Mouse (Mus musculus) liver, embryonic 15.5 days (tissue): ENCODE measurements around the gene Rnf157. TPM values are rescaled to one million over a fixed set of nuclear protein-coding genes. Genes with fewer than 3 reads are reported as not detected.

ENCODE experiments used
- ATAC-seq: fragments of 200-750 bp; cut with Nextera tagmentation; 2 replicates; pipeline ENCODE4 v1.8.0; 2017; ENCODE audit warnings: moderate number of reproducible peaks, mild to moderate bottlenecking, moderate library complexity; ENCODE audit not compliant: insufficient read depth
- H3K27ac ChIP-seq: fragments of 300-500 bp; sonication (generic); replicated peaks from 2 replicates; pipeline ENCODE4 v1.5.1; 2015; ENCODE audit warnings: mild to moderate bottlenecking, inconsistent platforms
- H3K27me3 ChIP-seq: fragments of 300-500 bp; sonication (generic); 2 replicates; pipeline ENCODE4 v1.6.1; 2015; ENCODE audit warnings: mild to moderate bottlenecking, inconsistent platforms
- H3K36me3 ChIP-seq: fragments of 300-500 bp; sonication (generic); replicated peaks from 2 replicates; pipeline ENCODE4 v1.6.1; 2015; ENCODE audit warnings: moderate library complexity, mild to moderate bottlenecking, inconsistent platforms
- H3K4me1 ChIP-seq: fragments of 300-500 bp; sonication (generic); replicated peaks from 2 replicates; pipeline ENCODE4 v1.6.1; 2015; ENCODE audit warnings: inconsistent platforms
- H3K4me2 ChIP-seq: fragments of 300-500 bp; sonication (generic); 2 replicates; pipeline ENCODE4 v1.6.1; 2015; ENCODE audit warnings: moderate library complexity, mild to moderate bottlenecking, inconsistent platforms
- H3K4me3 ChIP-seq: fragments of 300-500 bp; sonication (generic); replicated peaks from 2 replicates; pipeline ENCODE4 v1.5.1; 2015; ENCODE audit warnings: mild to moderate bottlenecking, inconsistent platforms
- H3K9ac ChIP-seq: fragments of 300-500 bp; sonication (generic); 2 replicates; pipeline ENCODE4 v1.6.1; 2015; ENCODE audit warnings: moderate library complexity, mild to moderate bottlenecking, inconsistent platforms
- H3K9me3 ChIP-seq: fragments of 300-500 bp; sonication (generic); replicated peaks from 2 replicates; pipeline ENCODE4 v1.6.1; 2016; ENCODE audit warnings: inconsistent platforms
- WGBS: fragments of 180-500 bp; shearing (Covaris S2); methylation state at CpG from one replicate; pipeline ENCODE4 v1.1.7; 2015; ENCODE audit warnings: mixed read lengths; ENCODE audit not compliant: insufficient replicate concordance; 5-methylcytosine and 5-hydroxymethylcytosine counted together
- polyA plus RNA-seq: library from polyadenylated mRNA; unstranded; fragments of >200 nt; fragmentation: Nextera tagmentation; extraction: Ambion mirVana; gene quantifications from 2 replicates; pipeline ENCODE4 v1.2.1, GENCODE M21; 2015

The Rnf157 gene
- polyA plus RNA-seq, 1 experiment from 2014 or later = 1.4 TPM

- WGBS = 83% methylated on average over 13 of the region's 13 CpGs
- no peak overlapping the region for H3K9ac ChIP-seq
- no peaks in the 10 kb centered on the region for H3K9me3 ChIP-seq
- H3K4me3 ChIP-seq = no peak overlapping the region
- peaks cover 35% of the 10 kb centered on the region for H3K4me1 ChIP-seq
- no peak overlapping the region for H3K4me2 ChIP-seq
- no peak for ATAC-seq
- H3K27me3 ChIP-seq = no peaks in the 10 kb centered on the region
- H3K27ac ChIP-seq = no peak overlapping the region
- H3K36me3 ChIP-seq = peaks cover 38% of the 10 kb centered on the region
Measured at GRCm38 (mm10) chr11:116292401-116292800, 120.4 kb downstream of the Rnf157 start.

- Histone ChIP-seq H3K4me1 (peaks cover 36% of the 10 kb centered on the region), H3K4me3 (no peak overlapping the region), H3K27me3 (peaks cover 6% of the 10 kb centered on the region), H3K9ac (no peak overlapping the region), H3K36me3 (peaks cover 38% of the 10 kb centered on the region), H3K9me3 (no peaks in the 10 kb centered on the region), H3K4me2 (no peak overlapping the region), H3K27ac (no peak overlapping the region)
- no peak for ATAC-seq
- 54% methylated on average over 8 of the region's 8 CpGs for WGBS
Measured at GRCm38 (mm10) chr11:116290556-116290955, 122.3 kb downstream of the Rnf157 start.

GRCm38 (mm10) chr11:116287351-116287750 is 125.5 kb downstream of the Rnf157 start:
- ATAC-seq = no peak
- Histone ChIP-seq H3K4me1 (peaks cover 21% of the 10 kb centered on the region), H3K27me3 (peaks cover 39% of the 10 kb centered on the region), H3K27ac (no peak overlapping the region), H3K4me3 (no peak overlapping the region), H3K9me3 (no peaks in the 10 kb centered on the region), H3K36me3 (peaks cover 29% of the 10 kb centered on the region), H3K9ac (no peak overlapping the region), H3K4me2 (no peak overlapping the region)
- 68% methylated on average over 5 of the region's 5 CpGs for WGBS

Other genes starting within 250 kb of the Rnf157 start
- 6.1 and 7.5 TPM in 2 replicates for gene Fbf1, start 244.9 kb downstream of the Rnf157 start, polyA plus RNA-seq
- gene Ten1, start 214.2 kb downstream of the Rnf157 start, polyA plus RNA-seq = 27.5 and 33.1 TPM in 2 replicates
- gene Acox1, start 214.0 kb downstream of the Rnf157 start, polyA plus RNA-seq = 32.5 and 41.8 TPM in 2 replicates
- 0.08 and 0.12 TPM in 2 replicates for gene Evpl, start 175.0 kb downstream of the Rnf157 start, polyA plus RNA-seq
- 37.2 and 40.2 TPM in 2 replicates for gene Srp68, start 138.8 kb downstream of the Rnf157 start, polyA plus RNA-seq
- gene Galr2, start 132.1 kb downstream of the Rnf157 start, polyA plus RNA-seq = not detected in 2 replicates
- gene Exoc7, start 105.8 kb downstream of the Rnf157 start, polyA plus RNA-seq = 19.1 and 20.1 TPM in 2 replicates
- gene Foxj1, start 77.6 kb downstream of the Rnf157 start, polyA plus RNA-seq = 0.78 and 1.1 TPM in 2 replicates
- 33.1 and 33.9 TPM in 2 replicates for gene Ubald2, start 21.1 kb upstream of the Rnf157 start, polyA plus RNA-seq
- not detected in 2 replicates for gene Qrich2, start 53.2 kb upstream of the Rnf157 start, polyA plus RNA-seq
- 45.1 and 49.0 TPM in 2 replicates for gene Prpsap1, start 81.2 kb upstream of the Rnf157 start, polyA plus RNA-seq
- gene Sphk1, start 117.9 kb upstream of the Rnf157 start, polyA plus RNA-seq = 28.8 and 32.7 TPM in 2 replicates
- gene Ube2o, start 168.4 kb upstream of the Rnf157 start, polyA plus RNA-seq = 38.1 and 51.7 TPM in 2 replicates
- gene Aanat, start 173.4 kb upstream of the Rnf157 start, polyA plus RNA-seq = not detected in 2 replicates
- gene Rhbdf2, start 214.0 kb upstream of the Rnf157 start, polyA plus RNA-seq = 7.2 and 7.5 TPM in 2 replicates
- 0.16 and 0.29 TPM in 2 replicates for gene Prcd, start 240.5 kb upstream of the Rnf157 start, polyA plus RNA-seq
- gene Cygb, start 241.3 kb upstream of the Rnf157 start, polyA plus RNA-seq = 0.84 and 1.0 TPM in 2 replicates